Mouse (Mus musculus) small intestine, adult 2 months (tissue): ENCODE results near the gene Tmem107. TPM values are rescaled to one million over a fixed set of nuclear protein-coding genes. Genes with fewer than 3 reads are reported as not detected.

ENCODE experiments used
- H3K27ac ChIP-seq: fragments of 200-500 bp; 2 replicates; pipeline ENCODE4 v1.5.1; 2012; ENCODE audit warnings: low read depth, low read length, control low read depth, inconsistent platforms; ENCODE audit not compliant: insufficient read depth
- H3K27me3 ChIP-seq: fragments of 200-500 bp; 2 replicates; pipeline ENCODE4 v1.6.1; 2012; ENCODE audit warnings: mild to moderate bottlenecking, moderate library complexity, low read length, inconsistent platforms; ENCODE audit not compliant: control insufficient read depth, insufficient read depth
- H3K36me3 ChIP-seq: fragments of 200-500 bp; 2 replicates; pipeline ENCODE4 v1.6.1; 2012; ENCODE audit warnings: mild to moderate bottlenecking, low read length, control low read depth, inconsistent platforms; ENCODE audit not compliant: control insufficient read depth, insufficient read depth
- H3K4me1 ChIP-seq: fragments of 200-500 bp; 2 replicates; pipeline ENCODE4 v1.6.1; 2012; ENCODE audit warnings: low read length, inconsistent platforms, mixed read lengths; ENCODE audit not compliant: control insufficient read depth, insufficient read depth, insufficient read length
- H3K4me3 ChIP-seq: fragments of 200-500 bp; 2 replicates; pipeline ENCODE4 v1.5.1; 2012; ENCODE audit warnings: low read depth, mild to moderate bottlenecking, control low read depth, inconsistent platforms, low read length, moderate library complexity
- CTCF ChIP-seq: fragments of 200-500 bp; IDR thresholded peaks from 2 replicates; pipeline ENCODE4 v1.5.1; 2012; ENCODE audit warnings: low read depth, mild to moderate bottlenecking, control low read depth, inconsistent platforms, low read length, moderate library complexity, mixed read lengths; ENCODE audit not compliant: insufficient replicate concordance, insufficient read length; ENCODE audit errors: extremely low read depth
- POLR2A ChIP-seq: fragments of 200-500 bp; IDR thresholded peaks from 2 replicates; pipeline ENCODE4 v1.6.1; 2012; ENCODE audit warnings: low read depth, mild to moderate bottlenecking, control low read depth, inconsistent platforms, low read length, moderate library complexity
- WGBS: fragments of 180-500 bp; shearing (Covaris S2); methylation state at CpG from one replicate; pipeline ENCODE4 v1.1.7; 2018; 5-methylcytosine and 5-hydroxymethylcytosine counted together
- polyA plus RNA-seq: library from polyadenylated mRNA; depleted of rRNA; stranded (reverse); fragments of >200 nt; gene quantifications from 2 replicates; pipeline ENCODE4 v1.2.3, GENCODE M21; 2012

The Tmem107 gene
- polyA plus RNA-seq, 1 experiment: 12.8 TPM

- WGBS: under 1% methylated on average over 37 of the region's 37 CpGs
- peaks cover 7% of the 10 kb centered on the region; the same call in 1 of the 2 replicates for H3K36me3 ChIP-seq
- TF ChIP-seq CTCF (no peak), POLR2A (peak; percentile 88)
- peaks cover 22% of the 10 kb centered on the region; the same call in 1 of the 2 replicates for H3K4me1 ChIP-seq
- no peaks in the 10 kb centered on the region for H3K27me3 ChIP-seq
- H3K4me3 ChIP-seq: peak within 1 kb of the TSS; percentile 70
- H3K27ac ChIP-seq: peak within 1 kb of the TSS; percentile 98
Measured at GRCm38 (mm10) chr11:69094697-69095429, 24.3 kb downstream of the Tmem107 start, which contains the start of gene Per1. Gene Per1, plus strand, starts transcription at chr11:69095217.

GRCm38 (mm10) chr11:69095511-69096231, 25.1 kb downstream of the Tmem107 start:
- Histone ChIP-seq H3K36me3 (peaks cover 6% of the 10 kb centered on the region; the same call in 1 of the 2 replicates), H3K4me3 (peak overlapping the region; percentile 70), H3K4me1 (peaks cover 26% of the 10 kb centered on the region; the same call in 1 of the 2 replicates), H3K27me3 (no peaks in the 10 kb centered on the region), H3K27ac (peak overlapping the region; percentile 98)
- under 1% methylated on average over 27 of the region's 27 CpGs for WGBS
- TF ChIP-seq CTCF: no peak
- TF ChIP-seq POLR2A: no peak; the same call in 1 of the 2 replicates

- H3K36me3 ChIP-seq: peaks cover 13% of the 10 kb centered on the region
- H3K4me1 ChIP-seq: peaks cover 29% of the 10 kb centered on the region; the same call in 1 of the 2 replicates
- TF ChIP-seq POLR2A: no peak
- no peak for TF ChIP-seq CTCF
- WGBS: 5% methylated on average over 9 of the region's 9 CpGs
- H3K27ac ChIP-seq: peak overlapping the region; percentile 98
- H3K27me3 ChIP-seq: no peaks in the 10 kb centered on the region
- peak overlapping the region; percentile 64 for H3K4me3 ChIP-seq
Measured at GRCm38 (mm10) chr11:69096360-69096986, 25.9 kb downstream of the Tmem107 start.

DNA sequence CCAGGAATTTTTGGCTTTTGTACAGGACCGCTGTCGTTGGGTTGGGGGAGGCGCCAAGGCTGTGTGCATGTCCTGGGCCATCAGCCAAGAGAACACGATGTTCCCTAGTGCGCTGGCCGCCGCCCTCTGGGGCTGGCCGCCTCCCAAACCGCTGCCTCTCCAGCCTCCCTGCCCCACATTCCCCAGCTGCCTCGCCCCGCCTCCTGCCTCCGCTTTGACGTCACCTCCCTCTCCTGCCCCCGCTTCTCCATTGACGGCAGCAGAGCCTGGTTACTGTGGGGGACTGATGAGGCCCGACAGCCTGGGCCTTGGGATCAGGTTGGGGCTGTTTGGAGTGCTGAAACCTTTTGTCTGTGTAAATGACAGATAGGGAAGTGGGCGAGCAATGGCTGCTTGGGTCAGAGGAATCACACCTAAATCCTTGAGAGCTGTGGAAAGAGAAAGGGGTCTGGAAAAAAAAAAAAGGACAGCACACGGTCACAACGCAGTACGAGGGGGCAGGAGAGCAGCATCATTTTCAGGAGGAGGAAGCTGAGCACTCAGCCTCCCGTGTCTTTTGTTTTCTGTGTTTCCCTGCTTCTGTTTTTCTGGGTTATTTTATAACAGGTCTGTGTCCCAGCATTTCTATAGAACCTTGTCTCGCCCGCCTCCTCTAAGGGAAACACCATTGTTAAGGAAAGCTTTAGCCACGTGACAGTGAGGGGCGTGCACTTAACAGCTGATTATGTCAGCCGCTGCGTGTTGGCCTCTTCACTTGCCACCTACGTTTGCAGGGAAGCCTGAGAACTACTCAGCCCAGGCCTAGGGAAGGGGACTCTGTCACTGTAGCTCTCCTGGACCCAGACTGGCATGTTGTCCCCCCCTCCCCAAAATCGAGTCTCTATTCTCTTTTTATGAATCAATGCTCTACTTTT, 26.6 kb downstream of the Tmem107 start:
- 1% methylated on average over 29 of the region's 29 CpGs for WGBS
- Histone ChIP-seq H3K27ac (peak overlapping the region; percentile 99), H3K4me3 (peak overlapping the region; percentile 64), H3K27me3 (no peaks in the 10 kb centered on the region), H3K36me3 (peaks cover 21% of the 10 kb centered on the region), H3K4me1 (peaks cover 29% of the 10 kb centered on the region; the same call in 1 of the 2 replicates)
- TF ChIP-seq CTCF (peak; percentile 3; the same call in 1 of the 2 replicates), POLR2A (peak; percentile 59)

DNA sequence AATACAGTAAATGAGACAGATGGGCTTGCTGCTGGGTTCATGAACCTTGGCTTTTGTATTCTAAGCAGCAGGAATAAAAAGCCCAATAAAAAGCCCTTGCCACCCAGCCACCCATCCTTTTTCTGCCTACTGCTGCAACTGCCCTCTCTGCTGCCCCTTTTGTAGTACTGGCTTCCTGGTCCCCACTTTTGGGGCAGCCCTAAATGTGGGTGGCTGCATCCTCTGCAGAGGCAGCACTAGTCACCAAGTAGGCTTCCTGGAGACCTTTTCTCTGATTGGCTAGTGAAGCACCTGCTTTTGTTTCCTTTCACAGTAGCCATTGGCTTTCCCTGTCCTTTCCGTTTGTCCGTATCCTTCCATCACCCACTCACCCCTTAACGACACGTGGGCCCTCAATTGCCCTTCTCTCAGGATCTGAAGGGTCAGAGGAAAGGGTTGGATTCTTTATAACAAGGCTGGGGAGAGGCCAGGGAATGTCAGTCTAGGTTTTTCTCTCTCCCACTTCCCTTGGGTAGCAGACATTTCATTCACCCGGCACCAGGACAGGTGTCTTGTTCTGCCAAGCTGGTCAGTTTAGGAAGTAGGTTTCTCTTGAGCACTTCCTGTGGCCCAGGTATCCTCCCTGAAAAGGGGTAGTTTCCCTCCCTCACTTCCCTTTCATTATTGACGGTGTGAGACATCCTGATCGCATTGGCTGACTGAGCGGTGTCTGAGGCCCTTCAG, 27.6 kb downstream of the Tmem107 start:
- Histone ChIP-seq H3K4me1 (peaks cover 26% of the 10 kb centered on the region; the same call in 1 of the 2 replicates), H3K4me3 (peak overlapping the region; percentile 65), H3K36me3 (peaks cover 28% of the 10 kb centered on the region), H3K27me3 (no peaks in the 10 kb centered on the region), H3K27ac (peak overlapping the region; percentile 99)
- WGBS: 10% methylated on average over 8 of the region's 8 CpGs
- no peak; the same call in 1 of the 2 replicates for TF ChIP-seq POLR2A

DNA sequence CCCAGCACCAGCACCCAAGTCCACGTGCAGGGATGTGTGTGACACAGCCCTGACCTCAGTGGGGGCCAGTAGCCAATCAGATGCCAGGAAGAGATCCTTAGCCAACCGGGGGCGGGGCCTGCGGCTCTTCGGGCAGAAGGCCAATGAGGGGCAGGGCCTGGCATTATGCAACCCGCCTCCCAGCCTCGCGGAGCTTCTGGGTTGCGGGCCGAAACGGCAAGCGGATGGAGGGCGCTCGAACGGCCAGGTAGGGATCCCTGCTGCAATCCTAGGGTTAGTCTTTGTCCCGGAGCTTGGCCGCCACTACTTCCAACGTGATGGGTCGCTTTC, 28.1 kb downstream of the Tmem107 start:
- Histone ChIP-seq H3K27me3 (no peaks in the 10 kb centered on the region), H3K36me3 (peaks cover 33% of the 10 kb centered on the region), H3K27ac (peak overlapping the region; percentile 99), H3K4me3 (peak overlapping the region; percentile 65), H3K4me1 (peaks cover 26% of the 10 kb centered on the region; the same call in 1 of the 2 replicates)
- TF ChIP-seq POLR2A (peak; percentile 78), CTCF (no peak)
- under 1% methylated on average over 19 of the region's 19 CpGs for WGBS
